Mouse (Mus musculus) heart, embryonic 11.5 days (tissue): Measurements from ENCODE around the gene Zfp72. TPM values are rescaled to one million over a fixed set of nuclear protein-coding genes. Genes with fewer than 3 reads are reported as not detected.

Source experiments
- ATAC-seq: fragments of 200-750 bp; cut with Nextera tagmentation; replicated peaks from 2 replicates; pipeline ENCODE4 v1.8.0; 2017; ENCODE audit warnings: moderate library complexity; ENCODE audit not compliant: insufficient number of reproducible peaks, low FRiP score, low TSS enrichment
- H3K27ac ChIP-seq: fragments of 300-500 bp; sonication (generic); 2 replicates; pipeline ENCODE4 v1.5.1; 2014; ENCODE audit warnings: mild to moderate bottlenecking, low read depth, low read length
- H3K27me3 ChIP-seq: fragments of 300-500 bp; sonication (generic); 2 replicates; pipeline ENCODE4 v1.6.1; 2014; ENCODE audit warnings: mild to moderate bottlenecking, low read length, mixed read lengths; ENCODE audit not compliant: control insufficient read depth, insufficient read depth
- H3K36me3 ChIP-seq: fragments of 300-500 bp; sonication (generic); 2 replicates; pipeline ENCODE4 v1.6.1; 2014; ENCODE audit warnings: mild to moderate bottlenecking, low read length, moderate library complexity, mixed read lengths; ENCODE audit not compliant: control insufficient read depth, insufficient read depth
- H3K4me1 ChIP-seq: fragments of 300-500 bp; sonication (generic); 2 replicates; pipeline ENCODE4 v1.6.1; 2014; ENCODE audit warnings: low read length; ENCODE audit not compliant: control insufficient read depth, insufficient read depth
- H3K4me2 ChIP-seq: fragments of 300-500 bp; sonication (generic); 2 replicates; pipeline ENCODE4 v1.6.1; 2014; ENCODE audit warnings: mild to moderate bottlenecking, moderate library complexity
- H3K4me3 ChIP-seq: fragments of 300-500 bp; sonication (generic); 2 replicates; pipeline ENCODE4 v1.5.1; 2014; ENCODE audit warnings: low read depth, low read length
- H3K9ac ChIP-seq: fragments of 300-500 bp; sonication (generic); 2 replicates; pipeline ENCODE4 v1.6.1; 2014; ENCODE audit warnings: mild to moderate bottlenecking, low read depth, low read length, moderate library complexity
- H3K9me3 ChIP-seq: fragments of 300-500 bp; sonication (generic); replicated peaks from 2 replicates; pipeline ENCODE4 v1.6.1; 2016; ENCODE audit warnings: low read length; ENCODE audit not compliant: control insufficient read depth
- WGBS: fragments of 180-500 bp; shearing (Covaris S2); extraction: QIAGEN DNeasy Blood & Tissue Kit; methylation state at CpG from one replicate; pipeline ENCODE4 v1.1.7; 2014; ENCODE audit not compliant: insufficient replicate concordance; 5-methylcytosine and 5-hydroxymethylcytosine counted together
- polyA plus RNA-seq: library from polyadenylated mRNA; unstranded; fragments of >200 nt; fragmentation: Nextera tagmentation; extraction: Ambion mirVana; gene quantifications from 2 replicates; pipeline ENCODE4 v1.2.1, GENCODE M21; 2014

Gene Zfp72
- 3.3 and 4.4 TPM in 2 replicates for polyA plus RNA-seq

GRCm38 (mm10) chr13:74390371-74390990 is at the start of gene Zfp72:
Gene Zfp72 (minus strand): TSS chr13:74390836.
- no peak within 1 kb of the TSS for H3K27ac ChIP-seq
- no peaks in the 10 kb centered on the region for H3K9me3 ChIP-seq
- no peaks in the 10 kb centered on the region for H3K4me1 ChIP-seq
- H3K4me2 ChIP-seq: peak within 1 kb of the TSS; percentile 61
- no peaks in the 10 kb centered on the region for H3K27me3 ChIP-seq
- WGBS: under 1% methylated on average over 14 of the region's 14 CpGs
- no peaks in the 10 kb centered on the region for H3K36me3 ChIP-seq
- H3K4me3 ChIP-seq: peak within 1 kb of the TSS; percentile 63
- peak within 1 kb of the TSS; percentile 68 for H3K9ac ChIP-seq
- ATAC-seq: peak; percentile 77

DNA sequence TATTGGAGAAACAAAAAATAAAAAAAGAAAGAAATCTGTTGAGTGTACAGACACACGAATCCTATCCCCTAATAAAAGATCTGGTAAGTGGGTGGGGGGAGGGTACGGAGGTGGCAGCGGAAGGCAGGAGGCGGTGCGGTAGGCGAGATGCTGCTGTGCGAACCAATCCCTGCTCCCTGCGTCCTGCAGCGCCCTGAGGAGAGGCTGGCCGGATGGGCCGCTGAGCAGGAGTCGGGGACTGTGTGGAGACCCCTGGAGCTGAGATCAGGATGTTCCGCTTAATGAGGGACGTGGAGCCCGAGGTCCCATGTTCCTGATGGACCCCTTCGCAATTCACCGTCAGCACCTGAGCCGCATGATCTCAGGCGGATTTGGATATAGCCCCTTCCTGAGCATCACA is 49.3 kb upstream of the Zfp72 start:
- H3K27me3 ChIP-seq: no peaks in the 10 kb centered on the region
- WGBS: 22% methylated on average over 19 of the region's 19 CpGs
- H3K36me3 ChIP-seq: no peaks in the 10 kb centered on the region; the same call in 1 of the 2 replicates
- H3K27ac ChIP-seq: no peak overlapping the region
- no peak overlapping the region for H3K4me3 ChIP-seq
- H3K9me3 ChIP-seq: peaks cover 15% of the 10 kb centered on the region
- H3K9ac ChIP-seq: no peak overlapping the region
- no peaks in the 10 kb centered on the region for H3K4me1 ChIP-seq
- peak overlapping the region; percentile 19; the same call in 1 of the 2 replicates for H3K4me2 ChIP-seq
- no peak for ATAC-seq

GRCm38 (mm10) chr13:74399298-74399839 is 8.7 kb upstream of the Zfp72 start, which contains the start of gene Ftl1-ps1:
Gene Ftl1-ps1 (plus strand): TSS chr13:74399694.
- Histone ChIP-seq H3K27me3 (no peaks in the 10 kb centered on the region), H3K9me3 (no peaks in the 10 kb centered on the region), H3K27ac (no peak within 1 kb of the TSS), H3K4me3 (no peak within 1 kb of the TSS), H3K36me3 (no peaks in the 10 kb centered on the region), H3K4me2 (peak within 1 kb of the TSS; percentile 51), H3K9ac (no peak within 1 kb of the TSS), H3K4me1 (no peaks in the 10 kb centered on the region)
- WGBS: 11% methylated on average over 11 of the region's 11 CpGs
- ATAC-seq: no peak

- no peak overlapping the region for H3K4me3 ChIP-seq
- no peak overlapping the region for H3K9ac ChIP-seq
- H3K27ac ChIP-seq: no peak overlapping the region
- no peaks in the 10 kb centered on the region for H3K9me3 ChIP-seq
- H3K4me1 ChIP-seq: no peaks in the 10 kb centered on the region
- H3K36me3 ChIP-seq: no peaks in the 10 kb centered on the region
- H3K27me3 ChIP-seq: no peaks in the 10 kb centered on the region
- 69% methylated on average over 2 of the region's 2 CpGs for WGBS
- ATAC-seq: no peak
- H3K4me2 ChIP-seq: no peak overlapping the region
Measured at GRCm38 (mm10) chr13:74391156-74391555, 520 bp upstream of the Zfp72 start.

- Histone ChIP-seq H3K4me2 (peak overlapping the region; percentile 61), H3K27ac (no peak overlapping the region), H3K9me3 (no peaks in the 10 kb centered on the region), H3K4me3 (peak overlapping the region; percentile 63), H3K9ac (no peak overlapping the region), H3K27me3 (no peaks in the 10 kb centered on the region), H3K4me1 (no peaks in the 10 kb centered on the region), H3K36me3 (no peaks in the 10 kb centered on the region)
- WGBS: 55% methylated on average over 6 of the region's 6 CpGs
- no peak for ATAC-seq
Measured at GRCm38 (mm10) chr13:74389730-74390129, 906 bp downstream of the Zfp72 start.

DNA sequence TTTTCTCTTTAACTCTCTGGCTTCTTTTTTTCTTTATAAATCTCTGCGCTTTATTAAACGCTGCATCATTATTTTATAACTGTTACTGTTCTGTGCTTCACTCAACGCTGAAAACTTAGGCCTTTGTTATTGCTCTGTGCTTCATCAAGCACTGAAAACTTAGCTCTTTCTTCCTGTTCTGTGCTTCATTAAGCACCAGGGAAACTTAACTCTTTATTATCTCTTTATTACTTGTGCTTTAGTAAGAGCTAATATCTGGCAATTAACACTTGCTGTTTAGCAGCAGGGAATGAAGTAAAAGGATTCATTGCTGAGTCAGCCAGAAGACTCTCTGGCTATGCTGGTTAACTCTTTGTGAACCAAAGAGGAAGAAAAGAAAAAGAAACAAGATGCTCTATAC is 8.3 kb downstream of the Zfp72 start:
- no peaks in the 10 kb centered on the region for H3K36me3 ChIP-seq
- H3K9ac ChIP-seq: no peak overlapping the region
- H3K27me3 ChIP-seq: no peaks in the 10 kb centered on the region
- H3K27ac ChIP-seq: no peak overlapping the region
- ATAC-seq: no peak
- H3K9me3 ChIP-seq: no peaks in the 10 kb centered on the region
- 69% methylated on average over 3 of the region's 3 CpGs for WGBS
- H3K4me2 ChIP-seq: no peak overlapping the region
- H3K4me1 ChIP-seq: no peaks in the 10 kb centered on the region
- H3K4me3 ChIP-seq: no peak overlapping the region

GRCm38 (mm10) chr13:74381533-74382276 is 8.9 kb downstream of the Zfp72 start:
- no peak for ATAC-seq
- WGBS: 65% methylated on average over 10 of the region's 10 CpGs
- no peak overlapping the region for H3K9ac ChIP-seq
- no peaks in the 10 kb centered on the region for H3K27me3 ChIP-seq
- H3K4me1 ChIP-seq: no peaks in the 10 kb centered on the region
- no peak overlapping the region for H3K4me3 ChIP-seq
- H3K36me3 ChIP-seq: no peaks in the 10 kb centered on the region
- H3K9me3 ChIP-seq: no peaks in the 10 kb centered on the region
- H3K27ac ChIP-seq: 0 out of 2 replicates have a peak overlapping the region, but pooled peaks have one; percentile 10
- H3K4me2 ChIP-seq: no peak overlapping the region

DNA sequence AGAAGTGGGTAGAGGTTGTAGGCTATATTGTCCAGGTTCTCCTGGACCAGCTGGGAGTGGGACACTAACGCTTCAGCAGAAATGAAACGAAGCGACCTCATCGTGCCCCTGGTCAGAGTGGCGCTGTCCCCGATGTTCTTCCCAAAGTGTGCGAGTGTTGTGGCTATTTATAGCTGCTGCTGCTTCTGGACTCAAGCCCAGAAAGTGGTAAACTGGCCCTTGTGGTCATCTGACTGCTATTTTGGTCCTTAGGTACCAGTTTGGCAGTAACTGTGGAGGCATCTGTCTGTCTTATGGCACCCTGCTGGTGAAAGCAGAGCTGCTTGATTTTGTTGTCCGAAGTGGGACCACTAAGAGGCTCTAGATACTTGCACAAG is 26.8 kb downstream of the Zfp72 start, which contains the start of gene Lrrc14b:
TSS of gene Lrrc14b (minus strand) at position 147 of the 377 bp plus-strand sequence.
- H3K36me3 ChIP-seq: peaks cover 11% of the 10 kb centered on the region
- peak within 1 kb of the TSS; percentile 58 for H3K4me2 ChIP-seq
- H3K9ac ChIP-seq: peak within 1 kb of the TSS; percentile 64
- H3K4me3 ChIP-seq: peak within 1 kb of the TSS; percentile 23
- H3K4me1 ChIP-seq: peaks cover 9% of the 10 kb centered on the region
- no peaks in the 10 kb centered on the region for H3K9me3 ChIP-seq
- 48% methylated on average over 8 of the region's 8 CpGs for WGBS
- H3K27ac ChIP-seq: peak within 1 kb of the TSS; percentile 87
- H3K27me3 ChIP-seq: no peaks in the 10 kb centered on the region
- ATAC-seq: peak; percentile 65; the same call in 1 of the 2 replicates
